Mouse (Mus musculus) ES-E14 (cell line): Measurements from ENCODE around the gene 3110009E18Rik. TPM values are rescaled to one million over a fixed set of nuclear protein-coding genes. Genes with fewer than 3 reads are reported as not detected.

Experiments
- DNase-seq: peaks from one replicate; pipeline ENCODE4 v3.0.0-alpha.2; 2013; ENCODE audit warnings: low read depth, low spot score
- H3K27ac ChIP-seq: 2 replicates; pipeline ENCODE4 v1.5.1; 2012; ENCODE audit warnings: low read depth, mild to moderate bottlenecking, low read length, moderate library complexity, mixed read lengths; ENCODE audit not compliant: poor library complexity, insufficient read depth, severe bottlenecking
- H3K36me3 ChIP-seq: 2 replicates; pipeline ENCODE4 v1.6.1; 2012; ENCODE audit warnings: mild to moderate bottlenecking, low read length, moderate library complexity, mixed read lengths; ENCODE audit not compliant: control insufficient read depth, poor library complexity, insufficient read depth, severe bottlenecking
- H3K4me1 ChIP-seq, 2 experiments: fragments of 150-350 bp in 1 of 2; sonication (generic) in 1 of 2; 2 replicates each; pipeline ENCODE4 v1.6.1; 2012; ENCODE audit warnings: low read length in 2 of 2, mild to moderate bottlenecking in 1 of 2, mixed read lengths in 1 of 2; ENCODE audit not compliant: control insufficient read depth in 2 of 2, insufficient read depth in 2 of 2, poor library complexity in 1 of 2
- H3K4me3 ChIP-seq, 2 experiments: fragments of 150-350 bp in 1 of 2; sonication (generic) in 1 of 2; 2 replicates each; pipeline ENCODE4 v1.5.1; 2012; ENCODE audit warnings: low read length in 2 of 2, low read depth in 1 of 2, mild to moderate bottlenecking in 1 of 2, mixed read lengths in 1 of 2; ENCODE audit not compliant: insufficient read depth in 1 of 2, poor library complexity in 1 of 2, severe bottlenecking in 1 of 2
- H3K9ac ChIP-seq: 2 replicates; pipeline ENCODE4 v1.6.1; 2012; ENCODE audit warnings: low read depth, mild to moderate bottlenecking, low read length, mixed read lengths; ENCODE audit not compliant: poor library complexity, insufficient read depth, severe bottlenecking
- H3K9me3 ChIP-seq: fragments of 150-350 bp; sonication (generic); 2 replicates; pipeline ENCODE4 v1.6.1; 2012; ENCODE audit warnings: low read depth, mild to moderate bottlenecking, low read length; ENCODE audit not compliant: control insufficient read depth, insufficient read depth
- CHD2 ChIP-seq: IDR thresholded peaks from 2 replicates; pipeline ENCODE4 v1.6.1; 2014; ENCODE audit warnings: mild to moderate bottlenecking, low read depth, low read length, inconsistent platforms
- HCFC1 ChIP-seq: IDR thresholded peaks from 2 replicates; pipeline ENCODE4 v1.6.1; 2012; ENCODE audit warnings: low read length, inconsistent platforms, borderline replicate concordance; ENCODE audit not compliant: insufficient read depth
- MAFK ChIP-seq: IDR thresholded peaks from 2 replicates; pipeline ENCODE4 v1.6.1; 2014; ENCODE audit warnings: mild to moderate bottlenecking, low read depth, low read length, inconsistent platforms; ENCODE audit not compliant: insufficient read depth
- ZC3H11A ChIP-seq: IDR thresholded peaks from 2 replicates; pipeline ENCODE4 v1.6.1; 2012; ENCODE audit warnings: low read depth, mild to moderate bottlenecking, inconsistent platforms, low read length, borderline replicate concordance
- ZNF384 ChIP-seq: IDR thresholded peaks from 2 replicates; pipeline ENCODE4 v1.6.1; 2012; ENCODE audit warnings: low read depth, low read length, inconsistent platforms
- in situ Hi-C, 2 experiments: fragments of 600-800 bp; cut with MboI; formaldehyde crosslinking; loops; one replicate each; pipeline ENCODE4 v1.15.1; 2025; ENCODE audit warnings: low sequenced_read_pairs in 2 of 2, inconsistent platforms in 1 of 2; ENCODE audit not compliant: unreplicated experiment in 2 of 2
- total RNA-seq: library from RNA; depleted of rRNA; stranded (reverse); fragments of 300-350 nt; gene quantifications from 2 replicates; pipeline ENCODE4 v1.2.3, GENCODE M21; 2012

The 3110009E18Rik gene
- total RNA-seq, 1 experiment = 8.3 TPM

- no peak for TF ChIP-seq ZNF384
- TF ChIP-seq MAFK = no peak
- no peak for TF ChIP-seq ZC3H11A
- no peak for TF ChIP-seq CHD2
- TF ChIP-seq HCFC1 = no peak
- H3K4me1 ChIP-seq = no peaks in the 10 kb centered on the region
- H3K36me3 ChIP-seq = no peaks in the 10 kb centered on the region
- H3K27ac ChIP-seq = no peak overlapping the region
- H3K9ac ChIP-seq = no peak overlapping the region
- DNase-seq = no peak
- no peaks in the 10 kb centered on the region for H3K9me3 ChIP-seq
- in situ Hi-C loops = loop anchor here in 1 of 2 experiments (25.0 kb wide), 1 partner anchor 346 kb away; no protein-coding TSS in a partner anchor
- H3K4me3 ChIP-seq = no peak overlapping the region
These were observed 70.0 kb downstream of the 3110009E18Rik start for GRCm38 (mm10) chr1:120190946-120191345.

- H3K4me1 ChIP-seq = no peaks in the 10 kb centered on the region
- no peak for DNase-seq
- no peak overlapping the region for H3K4me3 ChIP-seq
- H3K9ac ChIP-seq = no peak overlapping the region
- H3K36me3 ChIP-seq = no peaks in the 10 kb centered on the region
- in situ Hi-C loops = loop anchor here in 1 of 2 experiments (25.0 kb wide), 1 partner anchor 345 kb away; no protein-coding TSS in a partner anchor
- no peaks in the 10 kb centered on the region for H3K9me3 ChIP-seq
- TF ChIP-seq ZC3H11A (no peak), MAFK (no peak), HCFC1 (no peak)
- H3K27ac ChIP-seq = no peak overlapping the region
These were observed 71.3 kb downstream of the 3110009E18Rik start for GRCm38 (mm10) chr1:120192321-120192720.

GRCm38 (mm10) chr1:120193586-120193985, 72.6 kb downstream of the 3110009E18Rik start:
- in situ Hi-C loops = loop anchor here in 1 of 2 experiments (25.0 kb wide), 1 partner anchor 344 kb away; no protein-coding TSS in a partner anchor
- no peaks in the 10 kb centered on the region for H3K36me3 ChIP-seq
- TF ChIP-seq HCFC1 = no peak
- no peak for TF ChIP-seq CHD2
- no peak for TF ChIP-seq ZNF384
- TF ChIP-seq ZC3H11A = no peak
- no peak overlapping the region for H3K4me3 ChIP-seq
- no peak for DNase-seq
- no peaks in the 10 kb centered on the region for H3K4me1 ChIP-seq
- no peak overlapping the region for H3K27ac ChIP-seq
- no peak overlapping the region for H3K9ac ChIP-seq
- no peaks in the 10 kb centered on the region for H3K9me3 ChIP-seq

GRCm38 (mm10) chr1:120195947-120196346, 75.0 kb downstream of the 3110009E18Rik start:
- DNase-seq = no peak
- H3K27ac ChIP-seq = no peak overlapping the region
- H3K36me3 ChIP-seq = no peaks in the 10 kb centered on the region
- TF ChIP-seq MAFK (no peak), HCFC1 (no peak), ZNF384 (no peak), ZC3H11A (no peak), CHD2 (no peak)
- in situ Hi-C loops = loop anchor here in 1 of 2 experiments (25.0 kb wide), 1 partner anchor 341 kb away; no protein-coding TSS in a partner anchor
- H3K4me1 ChIP-seq = no peaks in the 10 kb centered on the region
- H3K9ac ChIP-seq = no peak overlapping the region
- H3K4me3 ChIP-seq = no peak overlapping the region
- H3K9me3 ChIP-seq = no peaks in the 10 kb centered on the region

- TF ChIP-seq ZC3H11A (no peak), ZNF384 (no peak), CHD2 (no peak), HCFC1 (no peak), MAFK (no peak)
- DNase-seq = no peak
- in situ Hi-C loops = loop anchor here in 1 of 2 experiments (25.0 kb wide), 1 partner anchor 341 kb away; no protein-coding TSS in a partner anchor
- Histone ChIP-seq H3K27ac (no peak overlapping the region), H3K36me3 (no peaks in the 10 kb centered on the region), H3K4me1 (no peaks in the 10 kb centered on the region), H3K9me3 (no peaks in the 10 kb centered on the region), H3K4me3 (no peak overlapping the region), H3K9ac (no peak overlapping the region)
These were observed 75.7 kb downstream of the 3110009E18Rik start for GRCm38 (mm10) chr1:120196724-120197123.
